Comparison of ENCODE assay signal across 11 mouse cellular contexts in genomic region chr6:127375711-127376199, GRCm38 (mm10).
A peak's percentile ranks its signal among the peaks of the same experiment; 100 is the strongest.
DNase-seq lines count a peak whose midpoint lies in the region; ATAC-seq and TF ChIP-seq lines count a peak whose summit lies in the region.
"Had no signal": no experiment of that assay in that cellular context is flagged by ENCODE, and none has a peak within 500 bp of the region (broad histone marks: within the 10 kb centered on the region; RNA-seq: fewer than 3 reads in every experiment).

No protein-coding gene starts in this region.

- TF ChIP-seq EP300 in liver, postnatal 0 days (IDR thresholded peaks at IDR 0.05; ENCODE audit: low read depth), result no peak

- no peak for TF ChIP-seq CTCF in small intestine, adult 2 months (IDR thresholded peaks at IDR 0.05; ENCODE audit: extremely low read depth, insufficient read length, insufficient replicate concordance, low read depth, low read length)
- no peak for TF ChIP-seq CTCF in liver, postnatal 0 days (IDR thresholded peaks at IDR 0.05; ENCODE audit: low read depth)

- H3K4me3 ChIP-seq in heart, embryonic 10.5 days, result 0 out of 2 replicates have a peak overlapping the region, but pooled peaks have one; percentile 6
- no peak overlapping the region for H3K4me3 ChIP-seq in midbrain, embryonic 14.5 days (replicated peaks; ENCODE audit: low read depth, low read length)
- no peak overlapping the region for H3K4me3 ChIP-seq in midbrain, embryonic 13.5 days (replicated peaks)
- no peak overlapping the region for H3K4me3 ChIP-seq in embryonic facial prominence, embryonic 15.5 days (replicated peaks)
- H3K4me3 ChIP-seq in small intestine, adult 2 months (ENCODE audit: low read depth, low read length), result no peak overlapping the region
- H3K4me3 ChIP-seq in liver, postnatal 0 days (ENCODE audit: low read depth, low read length), result no peak overlapping the region

- H3K36me3 ChIP-seq in heart, embryonic 10.5 days, result no peaks in the 10 kb centered on the region
- no peaks in the 10 kb centered on the region for H3K36me3 ChIP-seq in midbrain, embryonic 14.5 days (ENCODE audit: control insufficient read depth, insufficient read depth, low read length)
- no peaks in the 10 kb centered on the region for H3K36me3 ChIP-seq in midbrain, embryonic 13.5 days
- H3K36me3 ChIP-seq in embryonic facial prominence, embryonic 15.5 days, result no peaks in the 10 kb centered on the region
- H3K36me3 ChIP-seq in small intestine, adult 2 months (ENCODE audit: control insufficient read depth, insufficient read depth, low read length), result no peaks in the 10 kb centered on the region
- H3K36me3 ChIP-seq in liver, postnatal 0 days (replicated peaks; ENCODE audit: insufficient read depth, low read length), result no peaks in the 10 kb centered on the region

- peak; percentile 84 for DNase-seq in heart, embryonic 10.5 days (ENCODE audit: low spot score)
- no peak for DNase-seq in heart, postnatal 25 days (ENCODE audit: low spot score)
- peak; percentile 46 for DNase-seq in midbrain, embryonic 14.5 days
- DNase-seq in frontal cortex, postnatal 36 days (ENCODE audit: low spot score in 2 of 2), result no peak
- DNase-seq in liver, postnatal 0 days, result no peak
- DNase-seq: right cerebral cortex, postnatal 14 days; thymus, postnatal 14 days had no signal

- no peak overlapping the region for H3K4me2 ChIP-seq in midbrain, embryonic 14.5 days (ENCODE audit: low read length)
- no peak overlapping the region for H3K4me2 ChIP-seq in midbrain, embryonic 13.5 days (replicated peaks)
- no peak overlapping the region for H3K4me2 ChIP-seq in embryonic facial prominence, embryonic 15.5 days (replicated peaks)
- H3K4me2 ChIP-seq in liver, postnatal 0 days (ENCODE audit: low read depth, low read length), result no peak overlapping the region

- no peak for ATAC-seq in midbrain, embryonic 14.5 days (ENCODE audit: low FRiP score, low TSS enrichment)
- no peak for ATAC-seq in midbrain, embryonic 13.5 days
- ATAC-seq in embryonic facial prominence, embryonic 15.5 days (ENCODE audit: insufficient number of reproducible peaks, low FRiP score, low TSS enrichment, low read depth), result no peak; the same call in 1 of the 2 replicates
- no peak for ATAC-seq in liver, postnatal 0 days

- peak overlapping the region; percentile 79 for H3K27ac ChIP-seq in heart, embryonic 10.5 days
- no peak overlapping the region for H3K27ac ChIP-seq in midbrain, embryonic 14.5 days (replicated peaks; ENCODE audit: low read depth, low read length)
- no peak overlapping the region for H3K27ac ChIP-seq in midbrain, embryonic 13.5 days
- peak overlapping the region; percentile 34; the same call in 1 of the 2 replicates for H3K27ac ChIP-seq in embryonic facial prominence, embryonic 15.5 days (replicated peaks)
- 0 out of 2 replicates have a peak overlapping the region, but pooled peaks have one; percentile 5 for H3K27ac ChIP-seq in small intestine, adult 2 months (ENCODE audit: insufficient read depth, low read depth, low read length)
- no peak overlapping the region for H3K27ac ChIP-seq in liver, postnatal 0 days (ENCODE audit: low read depth)
- H3K27ac ChIP-seq: liver, embryonic 14.5 days had no signal

- TF ChIP-seq POLR2A in small intestine, adult 2 months (IDR thresholded peaks at IDR 0.05; ENCODE audit: low read depth, low read length), result no peak

- intact Hi-C loops in heart, postnatal 25 days (cut with DNase I), result no loop called here

- no peaks in the 10 kb centered on the region for H3K9me3 ChIP-seq in heart, embryonic 10.5 days
- H3K9me3 ChIP-seq in midbrain, embryonic 14.5 days (ENCODE audit: control insufficient read depth, low read length), result no peaks in the 10 kb centered on the region
- no peaks in the 10 kb centered on the region for H3K9me3 ChIP-seq in midbrain, embryonic 13.5 days
- no peaks in the 10 kb centered on the region for H3K9me3 ChIP-seq in embryonic facial prominence, embryonic 15.5 days (replicated peaks)
- H3K9me3 ChIP-seq in liver, postnatal 0 days (ENCODE audit: low read length), result no peaks in the 10 kb centered on the region

- H3K4me1 ChIP-seq in heart, embryonic 10.5 days, result peaks cover 40% of the 10 kb centered on the region
- peaks cover 14% of the 10 kb centered on the region; the same call in 1 of the 2 replicates for H3K4me1 ChIP-seq in midbrain, embryonic 14.5 days (ENCODE audit: control insufficient read depth, insufficient read depth, low read length)
- peaks cover 17% of the 10 kb centered on the region for H3K4me1 ChIP-seq in midbrain, embryonic 13.5 days (replicated peaks)
- H3K4me1 ChIP-seq in embryonic facial prominence, embryonic 15.5 days, result peaks cover 22% of the 10 kb centered on the region
- H3K4me1 ChIP-seq in small intestine, adult 2 months (ENCODE audit: control insufficient read depth, insufficient read depth, insufficient read length, low read length), result peaks cover 13% of the 10 kb centered on the region; the same call in 1 of the 2 replicates
- H3K4me1 ChIP-seq in liver, postnatal 0 days (ENCODE audit: insufficient read depth), result no peaks in the 10 kb centered on the region

- no peak overlapping the region for H3K9ac ChIP-seq in midbrain, embryonic 14.5 days (replicated peaks; ENCODE audit: low read length)
- no peak overlapping the region for H3K9ac ChIP-seq in midbrain, embryonic 13.5 days (replicated peaks)
- no peak overlapping the region for H3K9ac ChIP-seq in embryonic facial prominence, embryonic 15.5 days
- H3K9ac ChIP-seq in liver, postnatal 0 days (replicated peaks), result no peak overlapping the region
- H3K9ac ChIP-seq: liver, embryonic 14.5 days had no signal

- H3K27me3 ChIP-seq in heart, embryonic 10.5 days (ENCODE audit: insufficient read depth, poor library complexity, severe bottlenecking), result no peaks in the 10 kb centered on the region
- no peaks in the 10 kb centered on the region for H3K27me3 ChIP-seq in midbrain, embryonic 14.5 days (ENCODE audit: control insufficient read depth, insufficient read depth, low read length)
- peaks cover 11% of the 10 kb centered on the region for H3K27me3 ChIP-seq in midbrain, embryonic 13.5 days
- no peaks in the 10 kb centered on the region for H3K27me3 ChIP-seq in embryonic facial prominence, embryonic 15.5 days
- no peaks in the 10 kb centered on the region for H3K27me3 ChIP-seq in small intestine, adult 2 months (ENCODE audit: control insufficient read depth, insufficient read depth, low read length)
- H3K27me3 ChIP-seq in liver, postnatal 0 days (ENCODE audit: insufficient read depth, low read length), result no peaks in the 10 kb centered on the region; the same call in 1 of the 2 replicates

- WGBS in heart, embryonic 10.5 days, result 18% methylated on average over 8 of the region's 8 CpGs
- 28% methylated on average over 8 of the region's 8 CpGs for WGBS in midbrain, embryonic 14.5 days
- WGBS in midbrain, embryonic 13.5 days, result 37% methylated on average over 8 of the region's 8 CpGs
- 47% methylated on average over 8 of the region's 8 CpGs for WGBS in embryonic facial prominence, embryonic 15.5 days
- WGBS in small intestine, adult 2 months, result 28% methylated on average over 8 of the region's 8 CpGs
- WGBS in liver, postnatal 0 days (ENCODE audit: insufficient replicate concordance), result 54% methylated on average over 8 of the region's 8 CpGs

Comparison
In these comparisons a context has a peak if more than half of its experiments do, and no peak if none do; other contexts are left out.
1. DNase-seq: peak in heart, embryonic 10.5 days (single experiment) and midbrain, embryonic 14.5 days (single experiment); none in heart, postnatal 25 days (single experiment), frontal cortex, postnatal 36 days (0 of 2) and liver, postnatal 0 days (single experiment).
2. H3K27ac ChIP-seq: peak in heart, embryonic 10.5 days (single experiment), embryonic facial prominence, embryonic 15.5 days (single experiment) and small intestine, adult 2 months (single experiment); none in midbrain, embryonic 14.5 days (single experiment), midbrain, embryonic 13.5 days (single experiment) and liver, postnatal 0 days (single experiment).